Mouse (Mus musculus): ENCODE data around the gene Cd300lf. TPM values are rescaled to one million over a fixed set of nuclear protein-coding genes. Genes with fewer than 3 reads are reported as not detected.

The Cd300lf gene
- polyA plus RNA-seq, 1 experiment from 2014 or later = 5.5 TPM

- Histone ChIP-seq H3K9me3 (replicated peaks; ENCODE audit: control insufficient read depth, low read length) (no peaks in the 10 kb centered on the region), H3K4me1 (ENCODE audit: control insufficient read depth, low read depth, low read length) (peaks cover 40% of the 10 kb centered on the region), H3K27ac (ENCODE audit: low read length) (no peak overlapping the region), H3K4me3 (ENCODE audit: low read depth, low read length) (no peak overlapping the region), H3K36me3 (ENCODE audit: control insufficient read depth, insufficient read depth) (peaks cover 2% of the 10 kb centered on the region; the same call in 1 of the 2 replicates), H3K27me3 (ENCODE audit: control insufficient read depth, insufficient read depth, low read depth, low read length) (no peaks in the 10 kb centered on the region), H3K9ac (ENCODE audit: low read depth, low read length) (no peak overlapping the region), H3K4me2 (ENCODE audit: low read depth, low read length) (no peak overlapping the region)
- ATAC-seq (ENCODE audit: low read depth) = peak; percentile 52
- 34% methylated on average over 4 of the region's 4 CpGs for WGBS (ENCODE audit: insufficient replicate concordance)
Observed at GRCm38 (mm10) chr11:115172825-115173287, 39.1 kb upstream of the Cd300lf start.

GRCm38 (mm10) chr11:115171125-115171524 lies 37.3 kb upstream of the Cd300lf start:
- peaks cover 55% of the 10 kb centered on the region for H3K4me1 ChIP-seq (ENCODE audit: control insufficient read depth, low read depth, low read length)
- H3K27ac ChIP-seq (ENCODE audit: low read length) = no peak overlapping the region
- no peak overlapping the region for H3K9ac ChIP-seq (ENCODE audit: low read depth, low read length)
- no peaks in the 10 kb centered on the region for H3K27me3 ChIP-seq (ENCODE audit: control insufficient read depth, insufficient read depth, low read depth, low read length)
- H3K9me3 ChIP-seq (replicated peaks; ENCODE audit: control insufficient read depth, low read length) = no peaks in the 10 kb centered on the region
- 56% methylated on average over 8 of the region's 8 CpGs for WGBS (ENCODE audit: insufficient replicate concordance)
- no peak overlapping the region for H3K4me2 ChIP-seq (ENCODE audit: low read depth, low read length)
- no peak overlapping the region for H3K4me3 ChIP-seq (ENCODE audit: low read depth, low read length)
- ATAC-seq (ENCODE audit: low read depth) = no peak
- H3K36me3 ChIP-seq (ENCODE audit: control insufficient read depth, insufficient read depth) = peaks cover 2% of the 10 kb centered on the region; the same call in 1 of the 2 replicates

- H3K9ac ChIP-seq (ENCODE audit: low read depth, low read length) = no peak overlapping the region
- ATAC-seq (ENCODE audit: low read depth) = no peak
- WGBS (ENCODE audit: insufficient replicate concordance) = 71% methylated on average over 4 of the region's 4 CpGs
- H3K4me1 ChIP-seq (ENCODE audit: control insufficient read depth, low read depth, low read length) = peaks cover 41% of the 10 kb centered on the region
- H3K4me2 ChIP-seq (ENCODE audit: low read depth, low read length) = no peak overlapping the region
- H3K27ac ChIP-seq (ENCODE audit: low read length) = no peak overlapping the region
- no peak overlapping the region for H3K4me3 ChIP-seq (ENCODE audit: low read depth, low read length)
- H3K9me3 ChIP-seq (replicated peaks; ENCODE audit: control insufficient read depth, low read length) = no peaks in the 10 kb centered on the region
- peaks cover 2% of the 10 kb centered on the region; the same call in 1 of the 2 replicates for H3K36me3 ChIP-seq (ENCODE audit: control insufficient read depth, insufficient read depth)
- peaks cover 6% of the 10 kb centered on the region for H3K27me3 ChIP-seq (ENCODE audit: control insufficient read depth, insufficient read depth, low read depth, low read length)
Observed at GRCm38 (mm10) chr11:115169430-115169829, 35.6 kb upstream of the Cd300lf start.

- Histone ChIP-seq H3K4me3 (ENCODE audit: low read depth, low read length) (no peak overlapping the region), H3K4me1 (ENCODE audit: control insufficient read depth, low read depth, low read length) (peaks cover 30% of the 10 kb centered on the region), H3K27ac (ENCODE audit: low read length) (no peak overlapping the region), H3K36me3 (ENCODE audit: control insufficient read depth, insufficient read depth) (peaks cover 2% of the 10 kb centered on the region; the same call in 1 of the 2 replicates), H3K27me3 (ENCODE audit: control insufficient read depth, insufficient read depth, low read depth, low read length) (peaks cover 16% of the 10 kb centered on the region), H3K9me3 (replicated peaks; ENCODE audit: control insufficient read depth, low read length) (no peaks in the 10 kb centered on the region), H3K9ac (ENCODE audit: low read depth, low read length) (no peak overlapping the region), H3K4me2 (ENCODE audit: low read depth, low read length) (no peak overlapping the region)
- ATAC-seq (ENCODE audit: low read depth) = no peak
- WGBS (ENCODE audit: insufficient replicate concordance) = 64% methylated on average over 8 of the region's 8 CpGs
Observed at GRCm38 (mm10) chr11:115167631-115168249, 33.9 kb upstream of the Cd300lf start.

GRCm38 (mm10) chr11:115166776-115167175 lies 33.0 kb upstream of the Cd300lf start:
- Histone ChIP-seq H3K4me1 (ENCODE audit: control insufficient read depth, low read depth, low read length) (peaks cover 30% of the 10 kb centered on the region), H3K27me3 (ENCODE audit: control insufficient read depth, insufficient read depth, low read depth, low read length) (peaks cover 16% of the 10 kb centered on the region), H3K9ac (ENCODE audit: low read depth, low read length) (no peak overlapping the region), H3K4me2 (ENCODE audit: low read depth, low read length) (peak overlapping the region; percentile 91; the same call in 1 of the 2 replicates), H3K27ac (ENCODE audit: low read length) (no peak overlapping the region), H3K36me3 (ENCODE audit: control insufficient read depth, insufficient read depth) (peaks cover 2% of the 10 kb centered on the region; the same call in 1 of the 2 replicates), H3K4me3 (ENCODE audit: low read depth, low read length) (no peak overlapping the region), H3K9me3 (replicated peaks; ENCODE audit: control insufficient read depth, low read length) (no peaks in the 10 kb centered on the region)
- WGBS (ENCODE audit: insufficient replicate concordance) = 66% methylated on average over 3 of the region's 3 CpGs
- ATAC-seq (ENCODE audit: low read depth) = no peak

GRCm38 (mm10) chr11:115164976-115165374 lies 31.2 kb upstream of the Cd300lf start:
- H3K4me1 ChIP-seq (ENCODE audit: control insufficient read depth, low read depth, low read length) = peaks cover 34% of the 10 kb centered on the region
- ATAC-seq (ENCODE audit: low read depth) = peak; percentile 25
- peaks cover 2% of the 10 kb centered on the region; the same call in 1 of the 2 replicates for H3K36me3 ChIP-seq (ENCODE audit: control insufficient read depth, insufficient read depth)
- 8% methylated on average over 9 of the region's 9 CpGs for WGBS (ENCODE audit: insufficient replicate concordance)
- no peaks in the 10 kb centered on the region for H3K9me3 ChIP-seq (replicated peaks; ENCODE audit: control insufficient read depth, low read length)
- H3K27ac ChIP-seq (ENCODE audit: low read length) = 0 out of 2 replicates have a peak overlapping the region, but pooled peaks have one; percentile 25
- H3K27me3 ChIP-seq (ENCODE audit: control insufficient read depth, insufficient read depth, low read depth, low read length) = peaks cover 16% of the 10 kb centered on the region
- H3K9ac ChIP-seq (ENCODE audit: low read depth, low read length) = peak overlapping the region; percentile 78; the same call in 1 of the 2 replicates
- H3K4me2 ChIP-seq (ENCODE audit: low read depth, low read length) = peak overlapping the region; percentile 91
- H3K4me3 ChIP-seq (ENCODE audit: low read depth, low read length) = peak overlapping the region; percentile 85

GRCm38 (mm10) chr11:115164341-115164975 lies 30.7 kb upstream of the Cd300lf start:
- 0% methylated on average over 14 of the region's 14 CpGs for WGBS (ENCODE audit: insufficient replicate concordance)
- Histone ChIP-seq H3K4me3 (ENCODE audit: low read depth, low read length) (peak overlapping the region; percentile 85), H3K4me1 (ENCODE audit: control insufficient read depth, low read depth, low read length) (peaks cover 34% of the 10 kb centered on the region)

GRCm38 (mm10) chr11:115163568-115164150 lies 29.9 kb upstream of the Cd300lf start:
- ATAC-seq (ENCODE audit: low read depth) = no peak
- H3K27ac ChIP-seq (ENCODE audit: low read length) = peak overlapping the region; percentile 63; the same call in 1 of the 2 replicates

More at GRCm38 (mm10) chr11:115164341-115164975, 30.7 kb upstream of the Cd300lf start:
- H3K36me3 ChIP-seq (ENCODE audit: control insufficient read depth, insufficient read depth) = peaks cover 2% of the 10 kb centered on the region; the same call in 1 of the 2 replicates
- ATAC-seq (ENCODE audit: low read depth) = no peak
- peak overlapping the region; percentile 91 for H3K4me2 ChIP-seq (ENCODE audit: low read depth, low read length)
- no peaks in the 10 kb centered on the region for H3K9me3 ChIP-seq (replicated peaks; ENCODE audit: control insufficient read depth, low read length)
- H3K9ac ChIP-seq (ENCODE audit: low read depth, low read length) = peak overlapping the region; percentile 78
- no peak overlapping the region; the same call in 1 of the 2 replicates for H3K27ac ChIP-seq (ENCODE audit: low read length)
- H3K27me3 ChIP-seq (ENCODE audit: control insufficient read depth, insufficient read depth, low read depth, low read length) = peaks cover 16% of the 10 kb centered on the region

More at GRCm38 (mm10) chr11:115163568-115164150, 29.9 kb upstream of the Cd300lf start:
- H3K4me1 ChIP-seq (ENCODE audit: control insufficient read depth, low read depth, low read length) = peaks cover 34% of the 10 kb centered on the region
- peak overlapping the region; percentile 78 for H3K9ac ChIP-seq (ENCODE audit: low read depth, low read length)
- H3K36me3 ChIP-seq (ENCODE audit: control insufficient read depth, insufficient read depth) = peaks cover 2% of the 10 kb centered on the region; the same call in 1 of the 2 replicates
- H3K9me3 ChIP-seq (replicated peaks; ENCODE audit: control insufficient read depth, low read length) = no peaks in the 10 kb centered on the region
- H3K4me3 ChIP-seq (ENCODE audit: low read depth, low read length) = peak overlapping the region; percentile 85
- H3K4me2 ChIP-seq (ENCODE audit: low read depth, low read length) = peak overlapping the region; percentile 91
- under 1% methylated on average over 47 of the region's 47 CpGs for WGBS (ENCODE audit: insufficient replicate concordance)
- peaks cover 16% of the 10 kb centered on the region for H3K27me3 ChIP-seq (ENCODE audit: control insufficient read depth, insufficient read depth, low read depth, low read length)
